Comparison of ENCODE assay signal across 24 mouse cellular contexts in genomic region chr11:30761381-30761780, GRCm38 (mm10). TPM values are rescaled to one million over a fixed set of nuclear protein-coding genes. Genes with fewer than 3 reads are reported as not detected.
DNase-seq lines count a peak whose midpoint lies in the region; ATAC-seq lines count a peak whose summit lies in the region.
"Had no signal": no experiment of that assay in that cellular context is flagged by ENCODE, and none has a peak within 500 bp of the region (broad histone marks: within the 10 kb centered on the region; RNA-seq: fewer than 3 reads in every experiment).

No protein-coding gene starts in this region.

- 80% methylated on average over 7 of the region's 7 CpGs for WGBS in midbrain, embryonic 11.5 days
- 80% methylated on average over 7 of the region's 7 CpGs for WGBS in midbrain, embryonic 13.5 days

- H3K4me3 ChIP-seq in midbrain, embryonic 11.5 days (ENCODE audit: low read depth, low read length), result no peak overlapping the region
- no peak overlapping the region for H3K4me3 ChIP-seq in midbrain, embryonic 13.5 days (replicated peaks)
- H3K4me3 ChIP-seq: embryonic facial prominence, embryonic 10.5 days; embryonic facial prominence, embryonic 12.5 days; forebrain, embryonic 13.5 days; forebrain, embryonic 15.5 days had no signal

- H3K27me3 ChIP-seq in midbrain, embryonic 11.5 days (ENCODE audit: control insufficient read depth, insufficient read depth, low read length), result no peaks in the 10 kb centered on the region
- H3K27me3 ChIP-seq in midbrain, embryonic 13.5 days, result no peaks in the 10 kb centered on the region
- H3K27me3 ChIP-seq: CH12.LX; embryonic facial prominence, embryonic 12.5 days; forebrain, embryonic 15.5 days had no signal

- no peaks in the 10 kb centered on the region for H3K4me1 ChIP-seq in midbrain, embryonic 11.5 days (ENCODE audit: control insufficient read depth, insufficient read depth, low read length)
- no peaks in the 10 kb centered on the region for H3K4me1 ChIP-seq in midbrain, embryonic 13.5 days (replicated peaks)
- H3K4me1 ChIP-seq: embryonic facial prominence, embryonic 10.5 days; embryonic facial prominence, embryonic 12.5 days; forebrain, embryonic 13.5 days; forebrain, embryonic 15.5 days had no signal

- peak; percentile 67 for DNase-seq in midbrain, embryonic 11.5 days (ENCODE audit: low spot score, missing footprints)
- DNase-seq in R1 (ENCODE audit: low read depth, low spot score), result peak; percentile 75
- DNase-seq in layer of hippocampus, adult 11-12 months (ENCODE audit: low spot score), result no peak
- no peak for DNase-seq in liver
- DNase-seq: adrenal gland, adult 8-10 months; adrenal gland, postnatal 14 days; adrenal gland, postnatal 36 days; B cell, adult 2 months; cerebellum, adult 11-12 months; cerebellum, adult 2 months; cerebellum, adult 9-10 months; cerebellum, postnatal 10 days; cerebellum, postnatal 25 days; forebrain, postnatal 0 days had no signal

- no peaks in the 10 kb centered on the region for H3K36me3 ChIP-seq in midbrain, embryonic 11.5 days (ENCODE audit: control insufficient read depth, insufficient read depth, low read length)
- no peaks in the 10 kb centered on the region for H3K36me3 ChIP-seq in midbrain, embryonic 13.5 days
- H3K36me3 ChIP-seq: embryonic facial prominence, embryonic 10.5 days; embryonic facial prominence, embryonic 12.5 days; forebrain, embryonic 15.5 days; G1E had no signal

- H3K4me2 ChIP-seq in midbrain, embryonic 11.5 days, result no peak overlapping the region
- H3K4me2 ChIP-seq in midbrain, embryonic 13.5 days (replicated peaks), result no peak overlapping the region
- H3K4me2 ChIP-seq: embryonic facial prominence, embryonic 12.5 days; forebrain, embryonic 13.5 days; forebrain, embryonic 15.5 days had no signal

- ATAC-seq in midbrain, embryonic 11.5 days (ENCODE audit: low FRiP score), result no peak
- no peak for ATAC-seq in midbrain, embryonic 13.5 days
- ATAC-seq: activated CD4-positive, CD25-positive, alpha-beta regulatory T cell, adult 4 months; CD4-positive, CD25-positive, alpha-beta regulatory T cell, adult 4 months; forebrain, embryonic 13.5 days; forebrain, embryonic 15.5 days; forebrain, postnatal 0 days; Patski had no signal

- H3K27ac ChIP-seq in midbrain, embryonic 11.5 days (ENCODE audit: low read depth, low read length), result no peak overlapping the region
- no peak overlapping the region for H3K27ac ChIP-seq in midbrain, embryonic 13.5 days
- H3K27ac ChIP-seq: embryonic facial prominence, embryonic 10.5 days; embryonic facial prominence, embryonic 12.5 days; forebrain, embryonic 13.5 days; forebrain, embryonic 15.5 days had no signal

- no peak overlapping the region for H3K9ac ChIP-seq in midbrain, embryonic 11.5 days (ENCODE audit: low read length)
- no peak overlapping the region for H3K9ac ChIP-seq in midbrain, embryonic 13.5 days (replicated peaks)
- H3K9ac ChIP-seq: embryonic facial prominence, embryonic 12.5 days; forebrain, embryonic 13.5 days; forebrain, embryonic 15.5 days; forebrain, postnatal 0 days had no signal

- no peaks in the 10 kb centered on the region for H3K9me3 ChIP-seq in midbrain, embryonic 11.5 days (ENCODE audit: control insufficient read depth, low read length)
- H3K9me3 ChIP-seq in midbrain, embryonic 13.5 days, result no peaks in the 10 kb centered on the region
- H3K9me3 ChIP-seq: embryonic facial prominence, embryonic 10.5 days; embryonic facial prominence, embryonic 12.5 days; forebrain, embryonic 13.5 days; forebrain, embryonic 15.5 days; G1E had no signal

RNA-seq across cellular contexts. Expression of gene Psme4, which starts 10.1 kb away (rescaled TPM):
- 34.5 and 37.0 TPM in 2 replicates for polyA plus RNA-seq in midbrain, embryonic 11.5 days (2014; fragmentation: Nextera tagmentation; extraction: Ambion mirVana)
- polyA plus RNA-seq in midbrain, embryonic 13.5 days (2015; fragmentation: Nextera tagmentation; extraction: Ambion mirVana), result 24.7 and 24.9 TPM in 2 replicates

Comparison
In these comparisons a context has a peak if more than half of its experiments do, and no peak if none do; other contexts are left out.
1. DNase-seq: peak in midbrain, embryonic 11.5 days (single experiment) and R1 (single experiment); none in layer of hippocampus, adult 11-12 months (single experiment) and liver (single experiment).